Mouse (Mus musculus) mature B cell (primary cell): Measurements from ENCODE around the gene Mup11.
"Not testable (repeated sequence)": the region's sequence is repeated elsewhere in the genome, so short reads cannot be mapped to it uniquely, and the experiment has no call there.

ENCODE experiments used
- in situ Hi-C: fragments of 300-500 bp; cut with MboI; formaldehyde crosslinking; loops from 2 replicates; pipeline ENCODE4 v1.14.3; 2019

The Mup11 gene

DNA sequence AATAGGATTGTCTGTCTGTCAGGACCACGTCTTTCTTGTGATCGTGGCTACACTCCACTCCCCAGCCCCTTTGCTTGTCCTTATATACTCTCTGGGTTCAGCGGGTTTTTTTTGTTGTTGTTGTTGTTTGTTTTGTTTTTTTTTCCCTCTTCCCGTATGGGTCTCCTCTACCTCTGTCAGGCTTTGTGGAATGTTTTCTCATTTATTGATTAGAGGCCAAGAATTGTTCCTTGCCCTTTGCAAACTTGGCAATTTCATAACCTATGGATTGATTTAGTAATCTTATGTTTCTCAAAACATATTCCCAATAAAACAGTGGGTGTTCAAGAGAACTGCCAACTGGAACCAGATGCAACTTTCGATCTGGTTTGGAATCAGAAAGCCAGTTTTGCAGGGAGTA is at the start of gene Mup11:
TSS of gene Mup11 (minus strand) at position 101 of the 400 bp plus-strand sequence.
- in situ Hi-C loops = not testable (repeated sequence)
